Comparison of ENCODE assay signal across 8 mouse cellular contexts in genomic region chr4:26345080-26345479, GRCm38 (mm10). TPM values are rescaled to one million over a fixed set of nuclear protein-coding genes. Genes with fewer than 3 reads are reported as not detected.
A peak's percentile ranks its signal among the peaks of the same experiment; 100 is the strongest.
DNase-seq lines count a peak whose midpoint lies in the region; ATAC-seq lines count a peak whose summit lies in the region.

No protein-coding gene starts in this region.

- H3K9ac ChIP-seq in heart, embryonic 11.5 days (ENCODE audit: low read depth, low read length): no peak overlapping the region
- 0 out of 2 replicates have a peak overlapping the region, but pooled peaks have one; percentile 26 for H3K9ac ChIP-seq in liver, embryonic 13.5 days

- WGBS in heart, embryonic 11.5 days (ENCODE audit: insufficient replicate concordance): 76% methylated on average over 3 of the region's 3 CpGs
- WGBS in liver, embryonic 13.5 days (ENCODE audit: insufficient replicate concordance): 54% methylated on average over 3 of the region's 3 CpGs

- ATAC-seq in heart, embryonic 11.5 days (replicated peaks; ENCODE audit: insufficient number of reproducible peaks, low FRiP score, low TSS enrichment): no peak
- no peak for ATAC-seq in liver, embryonic 13.5 days (ENCODE audit: low read depth)

- H3K4me3 ChIP-seq in heart, embryonic 11.5 days (ENCODE audit: low read depth, low read length): no peak overlapping the region; the same call in 1 of the 2 replicates
- 0 out of 2 replicates have a peak overlapping the region, but pooled peaks have one; percentile 16 for H3K4me3 ChIP-seq in liver, embryonic 13.5 days (replicated peaks)

- H3K36me3 ChIP-seq in heart, embryonic 11.5 days (ENCODE audit: control insufficient read depth, insufficient read depth, low read length): 0 out of 2 replicates have a peak, but pooled peaks cover 3% of the 10 kb centered on the region
- H3K36me3 ChIP-seq in liver, embryonic 13.5 days: peaks cover 4% of the 10 kb centered on the region; the same call in 1 of the 2 replicates

- no peaks in the 10 kb centered on the region for H3K9me3 ChIP-seq in heart, embryonic 11.5 days (replicated peaks; ENCODE audit: control insufficient read depth, low read length)
- H3K9me3 ChIP-seq in liver, embryonic 13.5 days (replicated peaks): no peaks in the 10 kb centered on the region

- intact Hi-C loops in heart, postnatal 36 days (cut with DNase I): no loop called here
- intact Hi-C loops in left cerebral cortex, postnatal 10 days (cut with DNase I): no loop called here

- no peaks in the 10 kb centered on the region for H3K4me1 ChIP-seq in heart, embryonic 11.5 days (ENCODE audit: control insufficient read depth, insufficient read depth, low read length)
- H3K4me1 ChIP-seq in liver, embryonic 13.5 days (replicated peaks): peaks cover 10% of the 10 kb centered on the region

- DNase-seq in heart, postnatal 36 days: no peak
- peak; percentile 4 for DNase-seq in thymus, postnatal 0 days (ENCODE audit: low spot score)
- DNase-seq in thymus, postnatal 4 days: no peak
- DNase-seq in liver, embryonic 13.5 days: no peak
- no peak for DNase-seq in left cerebral cortex, postnatal 10 days (ENCODE audit: extremely low spot score in 1 of 2, low spot score in 2 of 2)
- DNase-seq in left cerebral cortex, adult 8-10 months (ENCODE audit: low spot score in 2 of 2): no peak
- no peak for DNase-seq in cerebellum, postnatal 36 days

- H3K27me3 ChIP-seq in heart, embryonic 11.5 days (ENCODE audit: control insufficient read depth, insufficient read depth, low read length): no peaks in the 10 kb centered on the region
- H3K27me3 ChIP-seq in liver, embryonic 13.5 days: no peaks in the 10 kb centered on the region

- no peak overlapping the region for H3K27ac ChIP-seq in heart, embryonic 11.5 days (ENCODE audit: low read depth, low read length)
- H3K27ac ChIP-seq in liver, embryonic 13.5 days: no peak overlapping the region

- H3K4me2 ChIP-seq in heart, embryonic 11.5 days: peak overlapping the region; percentile 73
- H3K4me2 ChIP-seq in liver, embryonic 13.5 days: peak overlapping the region; percentile 38

RNA-seq across cellular contexts. Expression of gene Manea, which starts 1.6 kb away (rescaled TPM):
- 15.9 and 23.0 TPM in 2 replicates for polyA plus RNA-seq in heart, embryonic 11.5 days (2014; fragmentation: Nextera tagmentation; extraction: Ambion mirVana)
- 10 to 100 TPM; 19.0 to 19.2 TPM for total RNA-seq in heart, postnatal 36 days (2021)
- 6.4 and 6.8 TPM in 2 replicates for polyA plus RNA-seq in thymus, postnatal 0 days (2015; fragmentation: Nextera tagmentation; extraction: Ambion mirVana)
- polyA plus RNA-seq in liver, embryonic 13.5 days (2015; fragmentation: Nextera tagmentation; extraction: Ambion mirVana): 4.0 and 5.2 TPM in 2 replicates
- 10 to 100 TPM; 23.7 to 39.3 TPM for total RNA-seq in left cerebral cortex, postnatal 10 days (2021)
- total RNA-seq in left cerebral cortex, adult 8-10 months (2022): 10 to 100 TPM; 30.3 to 41.1 (median 37.4) TPM
